Mouse (Mus musculus) megakaryocyte, embryonic 14.5 days (primary cell): ENCODE results near the gene A230050P20Rik. TPM values are rescaled to one million over a fixed set of nuclear protein-coding genes. Genes with fewer than 3 reads are reported as not detected.

Experiments
- H3K27me3 ChIP-seq: replicated peaks from 2 replicates; pipeline ENCODE3; 2012; ENCODE audit warnings: inconsistent platforms
- H3K36me3 ChIP-seq: replicated peaks from 2 replicates; pipeline ENCODE3; 2012; ENCODE audit warnings: low read length, inconsistent platforms, mixed read lengths
- H3K4me1 ChIP-seq: 2 replicates; pipeline ENCODE4 v1.6.1; 2012; ENCODE audit warnings: inconsistent platforms
- H3K4me3 ChIP-seq: replicated peaks from 2 replicates; pipeline ENCODE3; 2012; ENCODE audit warnings: moderate library complexity, mild to moderate bottlenecking, inconsistent platforms
- H3K9me3 ChIP-seq: 2 replicates; pipeline ENCODE4 v1.6.1; 2012; ENCODE audit warnings: inconsistent platforms
- FLI1 ChIP-seq: IDR thresholded peaks from 2 replicates; pipeline ENCODE4 v1.6.1; 2012; ENCODE audit warnings: low read length, inconsistent platforms, mixed read lengths
- GATA1 ChIP-seq: IDR thresholded peaks from 3 replicates; pipeline ENCODE4 v1.6.1; 2012; ENCODE audit warnings: mixed read lengths, low read length, inconsistent platforms, borderline replicate concordance
- polyA plus RNA-seq: library from polyadenylated mRNA; stranded (reverse); fragments of >175 nt; gene quantifications from 2 replicates; pipeline ENCODE4 v1.2.3, GENCODE M21; 2012; ENCODE audit warnings: low replicate concordance; ENCODE audit not compliant: insufficient read depth

The A230050P20Rik gene
- polyA plus RNA-seq, 1 experiment, result 39.0 TPM

GRCm38 (mm10) chr9:20893069-20893468, 24.6 kb downstream of the A230050P20Rik start:
- H3K4me3 ChIP-seq, result peak overlapping the region; percentile 29

GRCm38 (mm10) chr9:20893590-20894343, 25.3 kb downstream of the A230050P20Rik start:
- H3K9me3 ChIP-seq, result no peaks in the 10 kb centered on the region
- TF ChIP-seq GATA1 (no peak), FLI1 (no peak)
- H3K27me3 ChIP-seq, result no peaks in the 10 kb centered on the region
- peaks cover 80% of the 10 kb centered on the region for H3K36me3 ChIP-seq
- H3K4me1 ChIP-seq, result peaks cover 83% of the 10 kb centered on the region
- peak overlapping the region; percentile 12 for H3K4me3 ChIP-seq

More at GRCm38 (mm10) chr9:20893069-20893468, 24.6 kb downstream of the A230050P20Rik start:
- H3K4me1 ChIP-seq, result peaks cover 86% of the 10 kb centered on the region
- no peaks in the 10 kb centered on the region for H3K27me3 ChIP-seq
- no peak for TF ChIP-seq GATA1
- H3K9me3 ChIP-seq, result no peaks in the 10 kb centered on the region
- H3K36me3 ChIP-seq, result peaks cover 80% of the 10 kb centered on the region

- Histone ChIP-seq H3K9me3 (no peaks in the 10 kb centered on the region), H3K4me3 (no peak overlapping the region), H3K36me3 (peaks cover 75% of the 10 kb centered on the region), H3K27me3 (no peaks in the 10 kb centered on the region), H3K4me1 (peaks cover 82% of the 10 kb centered on the region)
- TF ChIP-seq GATA1, result no peak
- TF ChIP-seq FLI1, result no peak
Measured at GRCm38 (mm10) chr9:20894629-20895028, 26.2 kb downstream of the A230050P20Rik start.

GRCm38 (mm10) chr9:20895382-20895781, 26.9 kb downstream of the A230050P20Rik start:
- Histone ChIP-seq H3K36me3 (peaks cover 68% of the 10 kb centered on the region), H3K4me1 (peaks cover 75% of the 10 kb centered on the region), H3K9me3 (no peaks in the 10 kb centered on the region), H3K27me3 (no peaks in the 10 kb centered on the region), H3K4me3 (no peak overlapping the region)
- TF ChIP-seq FLI1 (no peak), GATA1 (no peak)

- TF ChIP-seq FLI1, result no peak
- TF ChIP-seq GATA1, result no peak
- H3K9me3 ChIP-seq, result no peaks in the 10 kb centered on the region
- peak overlapping the region; percentile 98 for H3K4me3 ChIP-seq
- peaks cover 42% of the 10 kb centered on the region for H3K36me3 ChIP-seq
- no peaks in the 10 kb centered on the region for H3K27me3 ChIP-seq
- H3K4me1 ChIP-seq, result peaks cover 68% of the 10 kb centered on the region
Measured at GRCm38 (mm10) chr9:20897736-20898510, 29.5 kb downstream of the A230050P20Rik start.

- no peak for TF ChIP-seq GATA1
- TF ChIP-seq FLI1, result peak; percentile 93
- Histone ChIP-seq H3K36me3 (peaks cover 38% of the 10 kb centered on the region), H3K9me3 (no peaks in the 10 kb centered on the region), H3K4me1 (peaks cover 63% of the 10 kb centered on the region), H3K27me3 (no peaks in the 10 kb centered on the region), H3K4me3 (peak within 1 kb of the TSS; percentile 98)
Measured at GRCm38 (mm10) chr9:20898511-20899073, 30.1 kb downstream of the A230050P20Rik start, which contains the start of gene Eif3g. TSS of gene Eif3g (minus strand) at chr9:20898623.

GRCm38 (mm10) chr9:20901466-20902173, 33.2 kb downstream of the A230050P20Rik start:
- Histone ChIP-seq H3K36me3 (peaks cover 33% of the 10 kb centered on the region), H3K9me3 (no peaks in the 10 kb centered on the region), H3K27me3 (no peaks in the 10 kb centered on the region), H3K4me1 (peaks cover 45% of the 10 kb centered on the region), H3K4me3 (peak overlapping the region; percentile 85)
- TF ChIP-seq GATA1, result no peak

GRCm38 (mm10) chr9:20902174-20902491, 33.7 kb downstream of the A230050P20Rik start:
- peak overlapping the region; percentile 85 for H3K4me3 ChIP-seq
- H3K4me1 ChIP-seq, result peaks cover 40% of the 10 kb centered on the region
- H3K27me3 ChIP-seq, result no peaks in the 10 kb centered on the region
- TF ChIP-seq GATA1 (no peak), FLI1 (no peak)
- H3K36me3 ChIP-seq, result peaks cover 33% of the 10 kb centered on the region
- H3K9me3 ChIP-seq, result no peaks in the 10 kb centered on the region

- peaks cover 100% of the 10 kb centered on the region for H3K36me3 ChIP-seq
- peaks cover 3% of the 10 kb centered on the region for H3K4me1 ChIP-seq
- no peaks in the 10 kb centered on the region for H3K9me3 ChIP-seq
- no peak overlapping the region for H3K4me3 ChIP-seq
- TF ChIP-seq GATA1, result no peak
- TF ChIP-seq FLI1, result no peak
- H3K27me3 ChIP-seq, result no peaks in the 10 kb centered on the region
Measured at GRCm38 (mm10) chr9:20909948-20910347, 41.5 kb downstream of the A230050P20Rik start.
